Mouse (Mus musculus) cerebellum, adult 2 months (tissue): ENCODE measurements around the gene Ssh2.

Experiments used
- CTCF ChIP-seq: fragments of 200-500 bp; IDR thresholded peaks from 2 replicates; pipeline ENCODE4 v1.5.1; 2011; ENCODE audit warnings: low read depth, mild to moderate bottlenecking, control low read depth, low read length, moderate library complexity, borderline replicate concordance; ENCODE audit not compliant: insufficient read depth
- POLR2A ChIP-seq: fragments of 200-500 bp; IDR thresholded peaks from 2 replicates; pipeline ENCODE4 v1.6.1; 2011; ENCODE audit warnings: low read length, control low read depth, borderline replicate concordance; ENCODE audit not compliant: insufficient read depth

- TF ChIP-seq POLR2A (no peak), CTCF (no peak)
Measured at GRCm38 (mm10) chr11:77507426-77507825, 291.3 kb downstream of the Ssh2 start.
